Mouse (Mus musculus): ENCODE results near the gene Rrp9.

Gene Rrp9

GRCm38 (mm10) chr9:106457920-106458319 lies 17.8 kb upstream of the Rrp9 start:
- no peak for DNase-seq

GRCm38 (mm10) chr9:106459946-106460345 lies 15.8 kb upstream of the Rrp9 start:
- DNase-seq: no peak

GRCm38 (mm10) chr9:106460401-106461025 lies 15.2 kb upstream of the Rrp9 start:
- no peak for DNase-seq

GRCm38 (mm10) chr9:106461026-106461415 lies 14.7 kb upstream of the Rrp9 start:
- no peak for DNase-seq

- no peak for DNase-seq
These were observed 13.9 kb upstream of the Rrp9 start for GRCm38 (mm10) chr9:106461641-106462429.

GRCm38 (mm10) chr9:106462430-106462800 lies 13.3 kb upstream of the Rrp9 start:
- DNase-seq: no peak

- DNase-seq: no peak
These were observed 12.4 kb upstream of the Rrp9 start for GRCm38 (mm10) chr9:106463122-106464063.

- peak; percentile 84 for DNase-seq
These were observed 10.8 kb upstream of the Rrp9 start for GRCm38 (mm10) chr9:106464751-106465541.

DNA sequence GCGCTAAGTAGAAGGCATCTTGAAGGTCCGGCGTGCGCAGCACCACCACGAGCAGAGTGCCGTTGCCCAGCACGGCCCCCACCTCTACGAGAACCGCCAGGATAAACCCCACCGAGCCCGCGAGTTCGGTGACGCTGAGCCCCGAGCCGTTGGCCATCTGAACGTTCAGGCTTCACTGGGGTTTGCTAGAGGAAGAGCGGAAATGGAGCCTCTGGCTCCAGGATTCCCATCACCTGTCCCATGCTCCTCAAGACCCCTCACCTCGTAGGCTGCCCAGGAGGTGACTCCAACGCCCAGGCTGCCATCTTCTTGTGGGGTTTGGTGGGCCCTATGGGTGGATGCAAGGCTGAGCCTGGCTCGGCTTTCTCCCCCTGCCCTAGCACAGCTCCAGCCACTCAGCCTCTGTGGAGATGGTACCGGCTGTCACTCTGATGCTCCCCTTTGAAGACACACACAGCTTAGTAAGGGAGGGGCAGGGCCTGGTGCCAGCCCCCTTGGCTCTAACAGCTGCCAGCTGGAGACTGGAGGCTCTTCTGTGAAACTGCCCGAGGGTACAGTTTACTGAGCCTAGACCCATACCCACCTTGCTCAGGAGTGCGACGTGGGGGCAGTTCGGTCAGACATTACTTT lies 10.1 kb upstream of the Rrp9 start, which contains the start of gene Gpr62:
Gpr62 (minus strand) TSS at position 368 of the 630 bp plus-strand sequence.
- DNase-seq: peak; percentile 75

DNA sequence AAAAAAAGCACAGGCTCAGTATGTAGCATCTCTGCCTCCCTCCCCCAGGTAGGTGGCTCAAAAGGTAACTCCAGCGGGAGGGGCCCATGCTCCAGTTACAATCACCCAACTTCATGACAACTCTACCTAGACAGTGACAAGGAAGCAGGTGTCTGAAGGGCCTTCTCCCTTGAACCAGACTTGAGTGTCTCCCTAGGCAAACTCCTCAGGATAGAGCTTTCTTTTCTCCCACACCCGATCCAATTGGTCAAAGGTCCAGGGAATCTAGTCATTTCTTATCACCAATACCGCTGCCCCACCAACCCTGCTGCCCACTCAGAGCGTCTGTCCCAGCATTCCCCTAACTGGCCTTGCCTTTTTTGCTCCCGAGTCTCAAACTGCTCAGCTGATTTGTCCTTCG lies 9.0 kb upstream of the Rrp9 start:
- no peak for DNase-seq

DNA sequence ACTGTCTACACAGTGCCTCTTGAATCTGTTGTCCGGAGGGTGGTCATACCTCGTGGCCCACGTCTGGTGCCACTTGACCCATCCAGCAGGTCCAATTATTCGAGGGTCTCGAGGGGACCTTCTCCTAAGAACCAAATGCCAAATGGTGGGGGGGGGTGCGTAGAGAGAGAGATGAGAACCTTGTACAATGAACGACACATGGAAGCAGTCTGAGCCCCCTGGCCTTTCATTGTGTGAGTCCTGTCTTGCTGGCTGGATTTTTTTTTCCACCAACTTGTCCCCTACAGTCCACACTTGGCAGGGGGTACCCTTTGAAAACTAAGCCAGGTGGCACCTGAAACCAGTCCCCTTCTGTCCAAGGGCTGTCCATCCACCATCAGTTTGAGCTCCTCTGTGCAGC lies 8.0 kb upstream of the Rrp9 start:
- no peak for DNase-seq

DNA sequence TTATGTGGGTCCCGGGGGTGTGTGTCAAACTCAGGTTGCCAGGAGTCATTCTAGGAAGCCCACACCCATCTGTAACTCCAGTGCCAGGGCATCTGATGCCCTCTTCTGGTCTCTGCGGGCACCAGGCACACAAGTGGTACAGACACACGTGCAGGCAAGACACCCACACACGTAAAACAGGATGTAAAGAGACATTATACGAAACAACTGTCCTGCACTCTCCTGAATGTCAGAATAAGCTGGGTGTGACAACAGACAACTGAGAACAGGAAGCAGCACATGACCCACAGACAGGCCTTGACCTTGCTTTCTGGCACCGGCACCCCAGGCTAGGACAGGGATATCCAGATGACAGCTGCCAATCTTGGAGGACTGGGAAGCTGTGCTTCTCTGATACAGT lies 6.4 kb upstream of the Rrp9 start:
- no peak for DNase-seq

GRCm38 (mm10) chr9:106469776-106470175 lies 6.0 kb upstream of the Rrp9 start:
- no peak for DNase-seq

DNA sequence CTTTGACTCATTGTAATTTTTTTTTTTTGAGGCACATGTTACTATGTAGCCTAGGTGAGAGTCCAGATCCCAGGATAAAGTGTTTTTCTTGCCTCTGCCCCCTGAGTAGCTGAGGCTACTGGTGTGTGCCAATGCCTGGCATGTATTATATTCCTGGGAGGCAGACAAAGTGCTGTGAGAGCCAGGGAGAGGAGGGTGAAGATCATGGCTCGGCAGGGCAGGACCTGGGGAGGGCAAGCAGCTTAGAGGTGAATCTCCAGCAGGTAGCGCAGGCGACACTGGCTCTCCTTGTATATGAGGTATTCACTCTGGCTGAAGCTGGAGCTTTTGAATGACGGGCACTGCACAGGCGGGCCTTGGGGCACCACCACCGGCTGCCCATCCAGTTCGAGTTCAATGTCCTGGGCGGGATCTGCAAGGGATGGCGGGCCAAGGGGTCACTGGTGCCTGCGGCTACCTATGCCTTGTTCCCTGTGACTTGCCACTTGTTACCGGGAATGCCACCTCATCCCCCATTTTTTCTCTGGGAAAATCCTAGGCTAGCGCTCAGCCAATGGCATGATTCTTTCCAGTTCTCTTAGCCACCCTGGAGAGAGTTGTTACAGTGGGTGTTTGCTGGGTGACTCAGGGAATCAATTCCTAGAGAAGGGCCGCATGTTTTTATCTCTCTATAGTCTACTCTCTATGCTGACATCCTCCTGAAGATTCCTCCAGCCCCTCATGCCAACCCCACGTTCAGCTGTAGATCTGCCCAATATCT lies 4.6 kb upstream of the Rrp9 start:
- no peak for DNase-seq

GRCm38 (mm10) chr9:106471892-106472291 lies 3.9 kb upstream of the Rrp9 start:
- DNase-seq: peak; percentile 72

DNA sequence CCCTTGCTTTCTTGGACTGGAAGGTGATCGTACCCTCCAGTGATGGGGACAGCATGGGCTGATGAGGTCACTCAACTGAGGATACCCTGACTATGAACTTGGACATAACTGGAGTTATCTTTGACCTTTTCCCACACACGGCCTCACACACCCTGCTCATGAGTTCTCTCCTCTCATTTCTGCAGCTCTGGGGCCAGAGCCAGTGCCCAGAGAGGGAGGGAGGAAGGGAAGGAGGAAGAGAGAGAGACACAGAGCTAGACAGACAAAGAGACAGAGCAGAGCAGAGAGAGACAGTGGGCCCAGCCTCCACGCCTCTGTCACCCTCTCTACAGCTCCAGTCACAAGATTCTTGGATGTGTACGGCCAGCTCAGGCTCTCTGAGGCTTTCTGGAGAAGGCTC lies 3.4 kb upstream of the Rrp9 start:
- DNase-seq: no peak

DNA sequence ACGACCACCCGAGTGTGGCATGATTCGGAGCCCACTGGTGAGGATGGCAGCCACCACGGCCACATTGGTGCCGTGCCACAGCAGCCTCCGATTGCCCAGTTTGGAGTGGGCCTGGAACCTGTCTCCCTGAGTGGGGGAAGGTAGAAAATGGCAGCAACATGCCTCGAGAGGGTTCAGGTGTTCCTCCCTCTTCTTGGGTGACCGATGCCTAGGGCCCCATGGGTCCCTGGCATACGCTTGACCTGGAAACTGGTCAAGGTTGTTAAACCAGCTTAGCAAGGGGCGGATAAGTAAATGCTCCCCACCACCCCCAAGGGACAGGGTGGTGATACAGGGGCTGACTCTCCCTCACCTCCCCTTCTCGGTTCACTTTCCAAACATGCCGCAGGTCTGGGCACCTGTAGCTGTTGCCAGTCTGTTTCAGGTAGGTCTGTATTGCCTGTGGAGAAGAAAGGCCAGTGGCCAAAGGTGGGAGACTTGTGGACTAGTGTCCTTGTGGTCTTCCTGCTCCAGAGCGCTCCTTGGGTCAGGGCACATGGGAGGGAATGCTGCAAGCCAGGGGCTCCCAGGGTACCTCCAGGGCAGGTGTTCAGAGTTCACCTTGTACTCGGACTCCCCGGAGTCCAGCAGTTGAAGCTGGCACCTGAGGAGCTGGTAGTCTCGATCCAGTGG lies 2.5 kb upstream of the Rrp9 start:
- no peak for DNase-seq

GRCm38 (mm10) chr9:106473753-106474105 lies 2.0 kb upstream of the Rrp9 start:
- DNase-seq: peak; percentile 12

DNA sequence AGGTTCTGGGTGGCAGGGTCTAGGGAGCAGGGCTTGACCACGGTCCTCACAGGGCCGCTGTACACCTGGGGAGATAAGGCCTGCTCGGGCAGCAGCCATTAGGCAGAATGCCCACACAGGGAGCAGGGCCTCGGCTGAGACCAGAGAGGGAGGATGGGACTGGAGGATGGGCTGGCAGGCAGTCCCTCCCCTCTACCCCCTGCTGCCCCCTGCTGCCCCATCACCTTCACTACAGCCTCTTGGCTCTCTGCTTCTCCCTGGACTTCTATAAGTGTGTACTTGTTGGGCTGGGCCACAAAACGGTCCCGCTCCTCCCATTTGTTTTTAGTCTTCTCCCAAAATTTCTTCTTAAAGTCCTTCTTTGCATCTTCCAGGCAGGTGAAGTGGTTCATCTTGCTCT lies 1.3 kb upstream of the Rrp9 start:
- DNase-seq: peak; percentile 46

- DNase-seq: no peak
These were observed 717 bp upstream of the Rrp9 start for GRCm38 (mm10) chr9:106475046-106475445.
